Mouse (Mus musculus) CD4-positive, CD25-positive, alpha-beta regulatory T cell, adult 4 months (primary cell): Measurements from ENCODE around the gene Spata32. TPM values are rescaled to one million over a fixed set of nuclear protein-coding genes. Genes with fewer than 3 reads are reported as not detected.
A peak's percentile ranks its signal among the peaks of the same experiment; 100 is the strongest.

Experiments
- ATAC-seq: one replicate; pipeline ENCODE4 v1.8.0; 2017
- polyA plus RNA-seq, 2 experiments: library from polyadenylated mRNA; unstranded; fragments of 100-300 nt; shearing (Covaris generic); gene quantifications; one replicate each; pipeline ENCODE4 v1.2.1; 2017

Spata32 gene
- polyA plus RNA-seq, 2 experiments from 2014 or later = not detected

DNA sequence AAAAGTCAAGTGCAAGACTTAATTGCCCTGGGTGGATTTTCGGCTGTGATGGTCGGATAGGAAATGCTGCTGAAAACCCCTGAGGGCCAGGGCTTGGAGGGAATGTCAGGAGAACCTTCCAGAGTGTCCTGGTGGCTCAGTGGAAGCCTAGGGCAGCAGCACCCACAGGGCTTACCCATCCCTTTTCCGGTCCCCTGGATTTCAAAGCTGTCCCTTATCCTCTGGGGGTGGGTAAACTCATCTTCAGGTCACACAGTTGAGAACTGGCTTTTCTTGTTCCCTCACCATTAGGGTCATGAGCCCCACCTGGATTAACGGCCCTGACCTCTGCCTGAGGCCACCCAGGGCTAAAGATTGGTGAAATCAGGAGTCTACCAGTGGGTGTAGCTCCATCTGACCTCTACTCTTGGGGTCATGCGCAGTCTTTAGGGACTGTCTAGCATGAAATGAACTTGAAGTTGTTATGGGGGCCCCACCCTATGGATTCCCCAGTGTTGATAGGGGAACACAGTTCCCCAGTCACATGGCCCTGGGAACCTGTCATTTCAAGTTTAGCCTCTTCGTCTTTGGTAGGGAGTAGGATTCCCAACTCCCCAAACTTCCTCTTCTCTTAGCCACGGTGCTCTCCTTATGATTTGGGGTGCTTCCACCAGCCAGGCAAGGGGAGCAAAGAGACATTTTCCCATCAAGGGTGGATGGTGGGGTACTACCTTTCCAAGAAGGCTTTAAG, 45.0 kb downstream of the Spata32 start:
- ATAC-seq = no peak

DNA sequence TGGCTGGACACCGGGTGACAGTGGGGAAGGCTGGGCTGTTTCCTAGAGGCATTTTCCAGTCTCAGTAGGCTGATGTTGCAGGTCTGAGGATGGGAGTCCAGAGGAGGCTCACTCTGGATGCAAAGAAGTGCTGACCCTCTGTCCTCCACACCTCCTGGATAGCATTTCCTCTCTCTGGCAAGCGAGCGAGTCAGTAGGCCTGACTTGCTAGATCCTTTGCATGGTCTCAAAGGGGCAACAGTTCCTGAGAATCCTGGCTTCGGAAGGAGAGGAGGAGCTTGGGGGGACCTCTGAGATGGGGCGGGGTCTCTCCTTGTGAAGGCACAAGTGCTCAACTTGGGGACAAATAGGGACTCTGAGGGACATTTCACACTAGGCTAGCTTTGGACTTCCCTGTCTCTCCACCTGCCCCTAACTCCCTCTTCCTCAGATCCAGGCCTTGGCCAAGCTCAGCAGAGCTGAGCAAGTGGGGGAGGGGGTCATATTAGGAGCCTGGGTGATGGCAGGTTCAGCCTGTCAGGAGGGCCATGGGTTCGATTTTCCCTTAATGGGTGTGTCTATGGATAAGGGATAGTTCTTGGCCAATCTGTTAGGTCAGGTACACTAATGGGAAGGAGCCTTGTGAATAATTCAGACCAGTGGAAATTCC, 45.7 kb downstream of the Spata32 start:
- no peak for ATAC-seq

DNA sequence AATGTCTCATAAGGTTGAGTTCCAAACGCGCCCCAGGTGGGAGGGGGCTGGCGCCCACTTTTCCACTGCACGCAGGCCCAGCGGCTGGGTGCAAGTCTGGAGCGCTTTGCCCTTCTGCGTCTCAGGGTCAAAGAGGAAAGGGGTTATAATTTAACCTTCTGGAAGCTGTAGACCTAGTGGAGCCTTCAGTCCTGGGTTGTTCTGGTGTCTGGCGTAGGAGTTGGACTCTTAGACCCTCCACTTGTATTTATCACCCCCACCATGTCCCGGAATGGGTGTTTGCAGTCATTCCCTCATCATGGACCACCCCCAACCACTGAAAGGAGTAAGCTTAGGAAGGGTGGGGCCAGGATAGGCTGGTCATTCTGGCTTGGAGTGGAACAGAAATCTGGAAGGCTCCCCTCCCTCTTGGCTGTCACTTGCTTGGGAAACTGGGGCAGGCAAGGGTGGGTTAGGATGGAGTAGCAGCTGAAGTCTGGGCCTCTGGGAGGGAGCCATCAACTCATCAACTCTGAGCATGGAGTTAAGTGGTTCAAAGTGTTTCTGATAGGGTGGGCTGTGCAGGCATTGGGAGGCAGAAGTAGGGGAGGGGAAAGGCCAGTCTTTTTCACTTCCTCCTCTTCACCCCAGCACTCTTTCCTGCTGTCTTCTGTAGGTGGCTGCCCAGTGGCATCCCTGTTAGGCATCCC, 46.4 kb downstream of the Spata32 start:
- no peak for ATAC-seq

DNA sequence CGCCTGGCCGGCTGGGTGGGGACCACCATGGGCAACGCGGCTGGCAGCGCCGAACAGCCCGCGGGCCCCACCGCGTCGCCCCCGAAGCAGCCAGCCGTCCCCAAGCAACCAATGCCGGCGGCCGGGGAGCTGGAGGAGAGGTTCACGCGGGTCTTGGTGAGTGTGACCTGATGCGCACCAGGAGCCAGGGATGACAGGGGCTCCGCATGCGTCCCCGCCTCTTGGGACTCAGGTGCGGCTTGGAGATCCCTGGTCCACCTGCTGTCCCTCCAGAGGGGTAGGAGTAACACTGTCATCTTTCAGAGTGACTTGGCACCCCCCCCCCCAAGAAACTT, 47.0 kb downstream of the Spata32 start:
- no peak for ATAC-seq

DNA sequence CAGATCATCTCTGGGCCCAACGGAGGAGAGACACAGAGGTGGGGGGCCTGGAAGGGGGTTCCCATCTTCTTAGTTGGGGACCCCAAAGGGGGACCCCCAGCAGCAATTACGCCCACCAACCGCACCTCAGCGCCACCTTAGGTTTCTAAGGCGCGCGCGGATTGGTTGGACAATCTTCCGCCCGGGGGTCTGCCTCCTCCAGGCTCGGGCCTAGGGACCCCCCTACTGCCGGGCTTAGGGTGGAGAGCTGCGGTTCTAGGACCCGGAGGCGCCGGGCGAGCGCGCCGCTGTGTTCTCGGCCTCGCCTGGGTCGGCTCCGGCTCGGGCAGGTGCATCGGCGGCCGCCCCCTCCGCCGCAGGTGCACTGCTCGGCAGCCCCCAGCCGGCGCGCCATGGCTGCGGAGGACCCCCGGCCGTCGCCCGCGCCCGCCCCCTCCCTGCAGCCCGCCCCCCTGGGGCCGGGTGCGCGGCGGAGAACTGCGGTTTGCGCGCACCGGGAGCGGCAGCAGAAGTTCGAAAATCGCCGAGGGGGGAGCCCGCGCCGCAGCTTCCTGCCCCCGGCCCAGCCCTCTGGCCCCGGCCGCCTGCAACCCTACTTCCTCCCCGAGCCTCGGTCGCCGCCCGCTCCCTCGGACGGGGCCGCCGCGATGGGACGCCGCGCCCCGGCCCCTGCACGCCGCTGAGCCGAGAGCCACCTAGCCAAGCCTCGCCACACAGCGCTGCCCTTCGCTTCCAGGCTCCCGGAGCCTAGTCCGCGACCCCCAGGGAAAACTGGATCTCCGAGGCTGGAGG, 47.5 kb downstream of the Spata32 start, which contains the start of gene Fmnl1:
Gene Fmnl1 (plus strand): TSS at position 614 of the 792 bp plus-strand sequence.
- peak; percentile 12 for ATAC-seq

DNA sequence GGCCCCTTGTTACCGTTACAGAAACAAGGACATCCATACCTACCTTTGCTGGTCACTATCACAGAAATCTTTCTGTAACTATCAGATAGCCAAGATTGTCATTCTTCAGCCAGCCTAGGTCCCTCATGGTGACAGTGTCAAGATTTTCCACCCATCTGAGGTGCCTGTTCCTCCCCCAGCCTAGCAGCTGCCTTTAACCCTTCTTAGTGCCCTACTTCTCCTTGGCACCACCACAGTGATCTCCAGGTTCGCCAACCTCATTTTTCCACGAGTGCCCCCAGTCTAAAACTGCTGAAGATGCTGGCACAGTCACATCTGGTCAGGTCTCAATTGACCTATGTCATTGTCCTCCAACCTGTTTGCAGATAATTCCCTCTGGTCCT, 48.1 kb downstream of the Spata32 start:
- ATAC-seq = no peak

DNA sequence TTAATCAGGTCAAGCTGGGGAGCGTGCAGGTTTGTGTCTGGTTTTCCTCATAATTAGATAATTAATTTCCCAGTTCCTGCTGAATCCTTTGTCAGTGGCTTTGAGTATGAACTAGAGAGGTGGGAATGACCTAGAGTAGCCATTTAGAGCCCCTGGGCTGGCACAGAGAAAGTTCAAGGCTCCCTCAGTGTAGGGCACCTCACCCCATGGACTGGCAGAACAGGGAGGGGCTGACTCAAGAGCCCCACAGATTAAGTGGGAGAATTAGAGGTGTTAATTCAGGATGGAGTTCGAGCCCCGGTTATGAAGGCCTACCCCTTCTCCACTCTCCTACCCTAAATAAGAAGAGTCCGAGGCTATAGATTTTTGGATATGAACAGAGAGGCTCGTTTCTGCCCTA, 48.6 kb downstream of the Spata32 start:
- no peak for ATAC-seq

DNA sequence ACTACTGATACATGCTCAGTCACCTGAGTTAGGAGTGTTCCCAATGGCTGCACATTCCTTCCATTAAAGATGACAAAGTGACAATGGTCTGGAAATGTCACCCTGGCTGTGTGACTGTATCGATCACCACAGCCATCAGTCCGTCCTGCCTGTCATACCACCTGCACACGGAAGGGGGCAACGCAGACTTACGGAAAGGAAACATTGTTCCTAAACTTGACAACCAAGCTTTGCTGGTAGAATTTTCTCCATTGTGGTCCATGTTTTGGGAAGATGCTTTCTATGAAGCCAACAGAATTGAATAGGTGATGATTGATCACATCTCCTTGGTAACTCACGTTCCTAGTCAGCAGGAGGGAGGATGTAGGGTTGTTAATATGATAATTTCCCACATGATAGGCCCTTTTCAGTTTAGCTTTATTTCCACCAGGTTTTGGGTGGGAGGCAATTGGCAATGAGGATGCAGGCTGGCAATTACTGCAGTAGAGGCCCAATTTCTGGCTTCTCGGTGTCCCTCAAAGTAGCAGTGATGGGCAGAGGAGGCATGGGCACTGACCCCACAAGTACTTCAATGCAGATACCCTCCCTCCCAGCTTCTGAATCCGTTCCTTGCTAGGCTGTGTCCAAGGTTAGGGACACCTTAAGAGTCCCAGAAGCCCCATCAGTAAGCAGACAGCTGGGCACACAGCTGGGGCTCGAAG, 49.4 kb downstream of the Spata32 start:
- ATAC-seq = peak; percentile 55

DNA sequence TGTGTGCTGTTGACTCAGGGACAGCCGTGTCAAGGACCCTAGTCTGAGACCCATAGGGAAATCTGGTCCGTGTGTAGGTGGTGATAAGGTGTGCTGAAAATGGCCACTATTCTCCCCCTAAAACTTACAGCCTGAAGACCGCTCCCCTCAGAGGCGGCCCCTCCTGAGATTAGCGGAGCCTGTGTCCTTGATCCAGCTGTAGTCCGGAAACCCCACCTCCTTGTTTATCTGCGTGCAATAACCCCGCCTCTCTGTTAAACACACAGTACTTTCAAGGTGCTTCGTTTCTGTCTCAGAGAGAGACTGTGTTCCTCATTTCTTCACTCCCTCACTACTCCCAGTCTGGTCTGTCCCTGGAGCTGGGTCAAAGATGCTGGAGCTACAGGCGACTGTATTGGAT, 53.8 kb downstream of the Spata32 start:
- no peak for ATAC-seq

DNA sequence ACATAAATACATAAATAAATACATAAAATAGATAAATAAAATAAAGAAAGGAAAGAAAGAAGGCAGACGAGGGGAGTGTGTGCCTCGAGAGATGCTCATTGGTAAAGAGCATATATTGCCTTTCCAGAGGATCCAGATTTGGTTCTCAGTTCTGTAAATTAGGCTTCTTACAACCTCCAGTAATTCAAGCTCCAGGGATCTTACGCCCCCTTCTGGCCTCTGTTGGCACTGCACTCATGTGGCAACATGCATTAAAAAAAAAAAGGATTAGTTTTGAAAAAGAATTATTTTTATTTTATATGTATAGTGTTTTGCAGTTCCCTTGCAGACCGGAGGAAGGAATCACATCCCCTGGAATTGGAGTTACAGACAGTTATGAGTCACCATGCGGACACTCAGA, 56.1 kb downstream of the Spata32 start:
- no peak for ATAC-seq

DNA sequence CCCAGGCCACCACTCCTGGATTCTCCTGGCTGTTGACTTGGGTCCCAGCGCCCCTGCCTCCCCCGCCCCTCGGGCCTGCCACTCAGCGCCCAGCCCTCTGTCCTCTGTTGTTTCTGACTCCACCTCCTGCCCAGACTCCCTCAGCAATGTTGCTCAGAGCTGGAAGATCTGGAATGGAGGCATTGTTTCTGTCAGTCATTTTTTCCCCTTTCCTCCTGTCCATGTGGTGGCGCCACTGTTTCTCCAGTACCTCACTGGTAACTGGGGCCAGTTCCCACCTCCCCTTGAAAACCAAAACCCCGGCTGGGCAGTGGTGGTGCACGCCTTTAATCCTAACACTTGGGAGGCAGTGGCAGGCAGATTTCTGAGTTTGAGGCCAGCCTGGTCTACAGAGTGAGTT, 56.8 kb downstream of the Spata32 start:
- no peak for ATAC-seq

DNA sequence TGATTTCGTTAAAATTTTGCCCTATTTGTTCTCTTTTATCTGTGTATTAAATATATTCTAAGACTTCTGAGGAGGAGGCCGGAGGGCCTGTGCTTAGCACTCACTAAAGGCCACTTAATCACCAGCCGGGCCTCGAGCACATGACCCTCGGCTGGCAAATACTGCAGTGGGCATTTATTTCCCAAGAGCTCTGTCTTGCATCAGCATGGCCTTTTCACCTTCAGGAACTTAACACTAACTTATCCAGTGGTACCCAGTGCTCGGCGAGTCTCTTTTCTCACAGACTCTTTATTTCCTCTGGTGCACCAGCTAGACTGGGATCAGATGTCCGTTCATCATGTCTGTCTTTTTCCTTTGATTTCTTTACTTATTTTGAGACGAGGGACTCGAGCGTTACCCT, 57.5 kb downstream of the Spata32 start:
- ATAC-seq = no peak

DNA sequence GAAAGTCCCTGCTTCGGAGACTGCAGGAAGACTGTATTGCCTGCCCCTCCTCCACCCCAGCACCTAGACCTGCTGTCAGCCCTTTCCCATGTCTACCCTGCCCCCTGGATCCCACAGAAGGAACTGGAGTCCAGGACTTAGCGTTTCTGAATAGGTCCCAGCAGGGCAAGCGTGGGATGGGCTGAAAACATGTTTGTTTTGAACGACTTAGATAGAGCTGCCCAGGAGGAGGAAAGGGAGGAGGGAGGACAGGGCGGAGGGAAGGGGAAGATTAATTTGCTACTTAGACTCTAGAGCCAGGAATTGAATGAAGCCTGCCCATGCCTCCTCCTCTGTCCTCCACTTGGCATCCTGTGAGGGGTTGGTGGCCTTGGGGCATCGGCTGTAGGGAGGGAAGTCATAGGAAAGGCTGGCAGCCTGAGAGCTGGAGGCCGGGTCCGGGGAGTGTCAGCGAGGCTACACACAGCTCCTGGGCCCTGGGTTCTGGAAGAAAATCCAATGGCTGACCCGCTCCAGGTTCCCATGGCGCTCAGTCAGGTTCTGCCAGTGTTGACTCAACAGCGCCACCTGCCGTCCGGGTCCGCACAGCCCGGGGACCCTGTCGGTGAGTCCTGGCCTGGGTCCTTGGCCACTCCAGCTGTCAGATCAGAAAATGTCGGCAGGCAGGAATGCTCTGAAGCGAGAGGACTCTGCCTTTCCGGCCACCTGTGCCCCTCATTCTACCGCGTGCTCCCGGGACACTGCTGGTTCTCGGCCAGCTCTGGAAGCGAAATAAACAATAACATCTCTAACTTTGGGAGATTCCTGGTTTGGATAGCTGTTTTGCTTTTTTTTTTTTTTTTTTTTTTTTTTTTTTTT, 59.4 kb downstream of the Spata32 start:
- ATAC-seq = peak; percentile 99

Other genes starting within 250 kb of the Spata32 start
- gene Nmt1, start 190.2 kb downstream of the Spata32 start, polyA plus RNA-seq = 100 to 1,000 TPM; 111 TPM
- gene Dcakd, start 190.1 kb downstream of the Spata32 start, polyA plus RNA-seq = 10 to 100 TPM; 26.4 to 32.5 TPM
- under 1 TPM; 0.41 to 0.51 TPM for gene Plcd3, start 116.8 kb downstream of the Spata32 start, polyA plus RNA-seq
- gene Acbd4, start 116.8 kb downstream of the Spata32 start, polyA plus RNA-seq = 10 to 100 TPM; 19.7 to 25.2 TPM
- gene Hexim1, start 102.2 kb downstream of the Spata32 start, polyA plus RNA-seq = 1 to 10 TPM; 2.6 to 4.3 TPM
- 1 to 10 TPM; 2.3 to 4.5 TPM for gene Hexim2, start 86.0 kb downstream of the Spata32 start, polyA plus RNA-seq
- gene Fmnl1, start 47.3 kb downstream of the Spata32 start, polyA plus RNA-seq = 10 to 100 TPM; 54.2 to 69.6 TPM
- gene 1700023F06Rik, start 9.9 kb downstream of the Spata32 start, polyA plus RNA-seq = not detected
- 10 to 100 TPM; 29.6 to 50.3 TPM for gene Map3k14, start 49.0 kb upstream of the Spata32 start, polyA plus RNA-seq
- gene Arhgap27, start 145.3 kb upstream of the Spata32 start, polyA plus RNA-seq = 10 to 100 TPM; 21.4 to 36.6 TPM
- gene Plekhm1, start 194.3 kb upstream of the Spata32 start, polyA plus RNA-seq = 10 to 100 TPM in 1 of 2 experiments, 1 to 10 TPM in 1; 7.0 to 15.2 TPM